Mouse (Mus musculus): ENCODE measurements around the gene Nfasc. TPM values are rescaled to one million over a fixed set of nuclear protein-coding genes. Genes with fewer than 3 reads are reported as not detected.
A peak's percentile ranks its signal among the peaks of the same experiment; 100 is the strongest.

Gene Nfasc
- total RNA-seq, 2 experiments from 2014 or later, result 276 to 278 TPM

GRCm38 (mm10) chr1:132733873-132734447 is 7.6 kb downstream of the Nfasc start:
- DNase-seq (ENCODE audit: low spot score in 2 of 2), result no peak

GRCm38 (mm10) chr1:132732307-132732706 is 9.3 kb downstream of the Nfasc start:
- no peak for DNase-seq (ENCODE audit: low spot score in 2 of 2)

- peak in 1 of 2 experiments; percentile 49 for DNase-seq (ENCODE audit: low spot score in 2 of 2)
These were observed 14.0 kb downstream of the Nfasc start for GRCm38 (mm10) chr1:132727548-132727947.

GRCm38 (mm10) chr1:132722362-132722761 is 19.2 kb downstream of the Nfasc start:
- no peak for DNase-seq (ENCODE audit: low spot score in 2 of 2)

GRCm38 (mm10) chr1:132721266-132721665 is 20.3 kb downstream of the Nfasc start:
- no peak for DNase-seq (ENCODE audit: low spot score in 2 of 2)

- DNase-seq (ENCODE audit: low spot score in 2 of 2), result no peak
These were observed 23.4 kb downstream of the Nfasc start for GRCm38 (mm10) chr1:132718225-132718624.

- no peak for DNase-seq (ENCODE audit: low spot score in 2 of 2)
These were observed 26.6 kb downstream of the Nfasc start for GRCm38 (mm10) chr1:132715044-132715443.

- DNase-seq (ENCODE audit: low spot score in 2 of 2), result no peak
These were observed 32.2 kb downstream of the Nfasc start for GRCm38 (mm10) chr1:132709419-132709818.

- DNase-seq (ENCODE audit: low spot score in 2 of 2), result no peak
These were observed 34.3 kb downstream of the Nfasc start for GRCm38 (mm10) chr1:132707301-132707700.

GRCm38 (mm10) chr1:132703467-132703866 is 38.1 kb downstream of the Nfasc start:
- no peak for DNase-seq (ENCODE audit: low spot score in 2 of 2)

- DNase-seq (ENCODE audit: low spot score in 2 of 2), result no peak
These were observed 44.7 kb downstream of the Nfasc start for GRCm38 (mm10) chr1:132696926-132697325.

- no peak for DNase-seq (ENCODE audit: low spot score in 2 of 2)
These were observed 45.4 kb downstream of the Nfasc start for GRCm38 (mm10) chr1:132696232-132696631.

- no peak for DNase-seq (ENCODE audit: low spot score in 2 of 2)
These were observed 47.6 kb downstream of the Nfasc start for GRCm38 (mm10) chr1:132694007-132694406.

- no peak for DNase-seq (ENCODE audit: low spot score in 2 of 2)
These were observed 52.4 kb downstream of the Nfasc start for GRCm38 (mm10) chr1:132689181-132689580.

GRCm38 (mm10) chr1:132678935-132679334 is 62.7 kb downstream of the Nfasc start:
- DNase-seq (ENCODE audit: low spot score in 2 of 2), result no peak

- DNase-seq (ENCODE audit: low spot score in 2 of 2), result no peak
These were observed 63.5 kb downstream of the Nfasc start for GRCm38 (mm10) chr1:132678076-132678475.

GRCm38 (mm10) chr1:132672704-132673103 is 68.9 kb downstream of the Nfasc start:
- no peak for DNase-seq (ENCODE audit: low spot score in 2 of 2)

GRCm38 (mm10) chr1:132669200-132669599 is 72.4 kb downstream of the Nfasc start:
- no peak for DNase-seq (ENCODE audit: low spot score in 2 of 2)

GRCm38 (mm10) chr1:132660354-132660753 is 81.2 kb downstream of the Nfasc start:
- DNase-seq (ENCODE audit: low spot score in 2 of 2), result no peak

GRCm38 (mm10) chr1:132659604-132660003 is 82.0 kb downstream of the Nfasc start:
- peak in 1 of 2 experiments; percentile 64 for DNase-seq (ENCODE audit: low spot score in 2 of 2)

GRCm38 (mm10) chr1:132655611-132656010 is 86.0 kb downstream of the Nfasc start:
- DNase-seq (ENCODE audit: low spot score in 2 of 2), result no peak

- no peak for DNase-seq (ENCODE audit: low spot score in 2 of 2)
These were observed 86.8 kb downstream of the Nfasc start for GRCm38 (mm10) chr1:132654769-132655168.

GRCm38 (mm10) chr1:132653841-132654457 is 87.6 kb downstream of the Nfasc start:
- peak; percentile 52 to 81 for DNase-seq (ENCODE audit: low spot score in 2 of 2)

Data from layer of hippocampus, postnatal 14 days (tissue).